Mouse (Mus musculus) frontal cortex, postnatal 25 days (tissue): ENCODE measurements around the gene Uqcrh.

ENCODE experiments used
- DNase-seq, 2 experiments: peaks; one replicate each; pipeline ENCODE4 v3.0.0; 2022; ENCODE audit warnings: low spot score in 2 of 2

Gene Uqcrh

GRCm38 (mm10) chr4:116074861-116075620, at the start of gene Uqcrh, which contains the start of gene Lrrc41:
TSS of gene Uqcrh (minus strand) at chr4:116075071.
TSS of gene Lrrc41 (plus strand) at chr4:116075269.
- DNase-seq: peak; percentile 94 to 95

DNA sequence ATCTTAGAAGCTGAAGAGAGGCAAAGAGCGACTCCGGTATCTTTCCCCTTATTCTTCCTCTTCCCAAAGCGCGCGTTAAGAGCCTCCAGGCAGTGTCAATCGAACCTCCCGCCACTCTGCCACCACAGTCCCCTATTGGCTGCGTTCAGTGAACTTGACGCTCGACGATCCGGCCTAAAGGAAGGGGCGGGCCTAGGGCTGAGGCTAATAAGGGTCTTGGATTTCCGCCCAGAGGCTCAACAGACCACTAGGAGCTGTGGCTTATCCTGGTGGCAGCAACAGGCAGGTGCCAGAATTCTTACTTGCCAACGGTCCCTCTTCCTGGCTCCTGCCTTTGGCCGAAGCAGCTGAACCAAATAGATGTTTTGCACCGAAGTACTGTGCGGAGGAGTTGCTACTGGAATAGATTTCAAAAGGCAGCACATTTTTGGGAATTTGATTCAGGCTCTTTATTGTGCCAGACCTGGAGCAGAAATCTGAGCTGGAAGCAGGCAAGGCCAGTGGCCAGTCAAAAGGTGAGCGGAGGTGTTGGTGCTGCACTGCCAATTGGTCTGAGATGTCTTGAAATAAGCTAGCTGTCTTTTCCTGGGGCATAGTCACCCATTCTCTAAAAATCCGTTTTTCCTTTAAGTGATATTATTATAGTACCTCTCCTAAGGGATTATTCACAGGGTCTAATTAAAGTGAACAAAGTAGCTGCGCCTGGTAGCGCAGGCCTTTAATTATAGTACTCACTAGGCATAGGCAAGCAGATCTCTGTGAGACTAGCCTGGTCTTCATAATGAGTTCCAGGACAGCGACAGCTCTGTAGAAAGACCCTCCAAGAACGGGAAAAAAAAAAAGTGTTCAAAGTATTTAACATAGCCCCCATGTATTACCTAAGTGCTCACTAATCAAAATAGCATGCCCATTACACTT, 49.0 kb upstream of the Uqcrh start, which contains the start of the genes Rad54l and Pomgnt1:
Gene Rad54l, minus strand, starts transcription at position 89 of the 918 bp plus-strand sequence.
Gene Pomgnt1, plus strand, starts transcription at position 239 of the 918 bp plus-strand sequence.
- DNase-seq: peak; percentile 39 to 61

- no peak for DNase-seq
These were observed 47.9 kb upstream of the Uqcrh start for GRCm38 (mm10) chr4:116122762-116123161.

DNA sequence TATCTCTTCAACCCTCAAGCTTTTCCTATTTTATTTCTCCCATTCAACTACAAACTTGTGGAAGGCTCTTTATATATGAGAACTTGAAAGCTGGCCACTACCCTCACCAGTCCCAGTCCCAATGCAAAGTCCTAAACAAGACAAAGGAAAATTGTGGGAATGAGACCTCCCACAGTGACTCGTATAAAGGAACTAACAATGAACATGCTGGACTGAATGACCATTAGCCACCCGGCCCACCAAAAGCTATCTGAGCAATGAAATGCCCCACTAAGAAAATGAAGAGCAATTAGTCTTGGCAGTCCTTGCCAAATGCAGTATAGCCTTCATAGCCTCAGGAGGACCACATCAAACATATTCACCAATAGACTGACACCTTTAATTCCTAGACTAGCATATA, 36.6 kb upstream of the Uqcrh start:
- no peak for DNase-seq

- DNase-seq: no peak
These were observed 35.8 kb upstream of the Uqcrh start for GRCm38 (mm10) chr4:116110695-116111094.

DNA sequence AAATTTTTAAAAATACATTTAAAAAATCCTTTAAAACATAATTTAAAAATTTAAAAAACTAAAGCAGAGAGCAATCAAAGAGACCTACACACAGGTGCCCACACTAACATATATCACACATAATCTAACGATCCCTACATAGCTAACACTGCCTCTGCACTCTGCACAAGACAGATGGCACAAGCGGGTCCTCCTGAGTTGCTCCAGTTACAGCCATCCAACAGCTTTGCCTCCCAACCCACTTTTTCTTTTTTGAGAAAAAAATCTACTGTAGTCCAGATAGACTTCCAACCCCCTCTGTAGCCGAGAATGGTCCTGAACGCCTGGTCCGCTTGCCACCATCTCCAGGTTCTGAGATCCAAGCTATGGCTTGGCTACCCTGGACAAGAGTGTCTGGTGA, 30.4 kb upstream of the Uqcrh start:
- DNase-seq: no peak

GRCm38 (mm10) chr4:116100959-116101358, 26.1 kb upstream of the Uqcrh start:
- DNase-seq: no peak

GRCm38 (mm10) chr4:116097211-116097610, 22.3 kb upstream of the Uqcrh start:
- DNase-seq: no peak

GRCm38 (mm10) chr4:116096291-116096690, 21.4 kb upstream of the Uqcrh start:
- DNase-seq: no peak

DNA sequence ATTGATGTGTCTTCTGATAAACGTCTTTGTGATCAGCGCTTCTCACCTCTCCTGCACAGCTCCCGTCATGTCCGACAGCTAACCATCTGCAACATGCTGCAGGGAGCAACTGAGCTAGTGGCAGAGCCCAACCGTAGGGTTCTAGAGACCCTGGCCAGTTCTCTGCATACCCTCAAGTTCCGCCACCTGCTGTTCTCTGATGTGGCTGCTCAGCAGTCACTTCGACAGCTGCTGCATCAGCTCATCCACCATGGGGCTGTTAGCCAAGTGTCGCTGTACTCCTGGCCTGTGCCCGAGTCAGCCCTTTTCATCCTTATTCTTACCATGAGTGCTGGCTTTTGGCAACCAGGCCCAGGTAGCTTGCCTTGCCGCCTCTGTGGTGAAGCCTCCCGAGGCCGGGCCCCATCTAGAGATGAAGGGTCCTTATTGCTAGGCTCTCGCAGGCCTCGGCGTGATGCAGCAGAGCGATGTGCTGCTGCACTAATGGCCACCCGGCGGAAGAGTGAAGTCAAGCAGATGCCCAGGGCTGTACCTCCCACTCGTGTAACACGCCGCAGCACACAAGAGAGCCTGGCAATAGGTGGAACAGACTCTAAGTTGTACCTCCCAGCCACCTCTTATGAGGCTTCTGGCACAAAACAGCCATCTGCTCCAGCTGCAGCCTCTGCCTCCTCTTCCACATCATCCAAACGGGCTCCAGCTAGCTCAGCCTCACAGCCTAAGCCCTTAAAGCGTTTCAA, 13.8 kb upstream of the Uqcrh start:
- no peak for DNase-seq

- DNase-seq: no peak
These were observed 2.6 kb upstream of the Uqcrh start for GRCm38 (mm10) chr4:116077240-116078095.

DNA sequence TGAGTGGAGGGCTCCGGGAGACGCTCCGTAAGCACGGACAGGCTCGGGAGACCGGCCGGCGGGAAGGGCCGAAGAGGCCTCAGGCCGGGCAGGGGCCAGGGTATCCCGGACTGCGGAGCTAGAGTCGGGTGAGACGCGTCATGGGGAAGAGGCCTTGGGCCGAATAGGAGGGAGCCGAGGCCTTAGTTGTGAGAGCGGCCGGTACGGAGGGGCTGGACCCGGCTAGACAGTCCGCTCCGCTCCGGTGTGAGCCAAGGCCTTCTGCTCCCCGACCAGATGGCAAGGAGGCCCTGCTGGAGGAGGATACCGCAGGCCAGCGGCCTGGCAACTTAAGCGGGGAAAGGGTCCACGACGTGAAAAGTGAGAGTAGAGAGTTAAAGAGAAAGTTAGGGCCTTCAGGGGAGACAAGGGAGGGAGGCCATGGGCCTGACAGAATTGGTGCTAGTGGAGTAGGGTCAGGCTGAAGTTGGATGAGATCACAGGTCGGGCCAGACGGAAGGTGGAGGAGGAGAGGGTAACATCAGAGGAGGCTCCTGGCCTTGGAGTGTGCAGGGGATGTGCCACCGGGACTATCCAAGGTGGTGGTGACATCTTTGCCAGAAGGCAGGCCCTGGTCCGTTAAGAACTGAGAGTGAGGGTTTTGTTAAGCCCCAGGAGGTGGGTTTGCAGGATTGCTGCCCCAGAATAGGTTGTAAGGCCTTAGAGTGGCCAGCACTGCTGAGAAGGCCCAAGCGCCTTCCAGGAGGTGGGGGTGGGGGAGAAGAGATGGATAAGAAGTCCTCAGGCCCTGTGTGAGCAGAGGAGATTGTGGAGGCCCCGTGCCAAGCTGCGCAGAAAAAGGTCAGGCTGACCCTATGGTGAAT, 1.7 kb upstream of the Uqcrh start:
- peak in 1 of 2 experiments; percentile 19 for DNase-seq

DNA sequence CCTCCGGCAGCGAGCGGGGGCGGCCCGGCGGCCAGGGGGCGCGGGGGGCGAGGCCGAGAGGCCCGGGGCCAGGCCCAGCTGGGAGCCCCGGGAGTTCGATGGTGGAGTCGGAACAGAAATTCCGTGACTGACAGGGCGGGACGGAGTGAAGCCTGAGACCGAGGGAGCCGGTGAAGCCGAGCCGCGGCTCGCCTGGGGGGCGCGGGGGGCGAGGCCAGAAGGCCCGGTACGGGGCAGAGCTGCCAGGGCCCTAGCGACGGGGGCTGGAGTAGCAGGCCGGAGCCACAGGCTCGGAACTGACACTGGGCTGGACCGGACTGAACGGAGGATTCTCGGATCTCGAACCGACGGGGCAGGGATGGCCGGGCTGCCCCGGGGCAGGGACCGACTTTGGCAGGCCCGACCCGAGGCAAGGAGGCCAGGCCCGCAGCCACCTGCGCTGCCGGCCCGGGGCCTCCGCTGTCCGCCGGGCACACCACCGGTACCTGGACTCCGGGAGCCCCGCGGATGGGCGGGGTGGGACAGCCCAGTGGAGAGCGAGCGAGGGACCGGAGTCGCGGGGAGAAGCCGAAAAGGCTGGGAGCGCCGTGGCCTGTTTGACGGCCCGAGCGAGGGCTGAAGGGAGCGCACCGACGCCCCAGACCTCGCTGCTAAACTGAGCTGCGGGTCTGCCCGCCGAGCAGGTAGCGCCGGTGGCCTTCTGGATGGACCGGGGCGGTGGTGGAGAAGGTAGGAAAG, 929 bp upstream of the Uqcrh start:
- peak; percentile 42 to 47 for DNase-seq

- DNase-seq: no peak
These were observed 661 bp downstream of the Uqcrh start for GRCm38 (mm10) chr4:116074145-116074675.

DNA sequence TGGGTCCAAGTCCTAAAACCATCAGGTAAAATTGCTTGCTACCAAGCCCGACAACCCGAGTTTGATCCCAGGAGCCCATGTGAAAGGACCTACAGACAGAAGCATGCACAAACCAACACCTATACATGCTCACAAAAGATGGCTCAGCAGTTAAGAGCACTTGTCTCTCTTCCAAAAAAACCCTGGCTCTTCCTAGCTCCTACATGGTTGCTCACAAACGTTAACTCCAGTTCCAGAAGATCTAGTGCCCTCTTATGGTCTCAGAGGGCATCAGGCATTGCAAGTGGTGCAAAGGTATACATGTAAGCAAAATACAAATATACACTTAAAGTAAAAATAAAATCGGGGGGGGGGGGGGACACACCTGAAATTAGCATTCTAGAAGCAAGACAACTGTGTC, 1.7 kb downstream of the Uqcrh start:
- DNase-seq: no peak

- no peak for DNase-seq
These were observed 4.8 kb downstream of the Uqcrh start for GRCm38 (mm10) chr4:116070116-116070515.

GRCm38 (mm10) chr4:116063855-116064254, 11.0 kb downstream of the Uqcrh start:
- DNase-seq: no peak

- no peak for DNase-seq
These were observed 15.7 kb downstream of the Uqcrh start for GRCm38 (mm10) chr4:116059012-116059726.
